In genomic region chr4:62505991-62506390, GRCm38 (mm10) we compare ENCODE assay signal across 11 mouse cellular contexts.
"Had no signal": no experiment of that assay in that cellular context is flagged by ENCODE, and none has a peak within 500 bp of the region (broad histone marks: within the 10 kb centered on the region; RNA-seq: fewer than 3 reads in every experiment).

No protein-coding gene starts in this region.

- H3K9ac ChIP-seq: limb, embryonic 15.5 days; lung, embryonic 15.5 days; midbrain, embryonic 15.5 days; neural tube, embryonic 13.5 days had no signal

- ATAC-seq: midbrain, embryonic 15.5 days had no signal

- H3K9me3 ChIP-seq: limb, embryonic 15.5 days; lung, embryonic 15.5 days; megakaryocyte, embryonic 14.5 days; midbrain, embryonic 15.5 days; neural tube, embryonic 13.5 days had no signal

- H3K27ac ChIP-seq: limb, embryonic 15.5 days; lung, embryonic 15.5 days; macrophage; midbrain, embryonic 15.5 days; neural tube, embryonic 13.5 days had no signal

- H3K4me3 ChIP-seq: limb, embryonic 15.5 days; lung, embryonic 15.5 days; megakaryocyte, embryonic 14.5 days; midbrain, embryonic 15.5 days; neural tube, embryonic 13.5 days had no signal

- H3K4me2 ChIP-seq: limb, embryonic 15.5 days; lung, embryonic 15.5 days; midbrain, embryonic 11.5 days; midbrain, embryonic 15.5 days; neural tube, embryonic 13.5 days had no signal

- H3K27me3 ChIP-seq: limb, embryonic 15.5 days; lung, embryonic 15.5 days; megakaryocyte, embryonic 14.5 days; midbrain, embryonic 15.5 days; neural tube, embryonic 13.5 days had no signal

- DNase-seq: kidney, postnatal 10 days; lung, postnatal 14 days; right cerebral cortex, postnatal 14 days; thymus, postnatal 36 days had no signal
